Mouse (Mus musculus): ENCODE data around the gene Mrpl17.
"Not testable (repeated sequence)": the region's sequence is repeated elsewhere in the genome, so short reads cannot be mapped to it uniquely, and the experiment has no call there.

Mrpl17 gene

GRCm38 (mm10) chr7:105810877-105811489 lies at the start of gene Mrpl17:
Mrpl17 (minus strand) TSS chr7:105811099.
- peak; percentile 100 for DNase-seq (ENCODE audit: low spot score in 2 of 2)

DNA sequence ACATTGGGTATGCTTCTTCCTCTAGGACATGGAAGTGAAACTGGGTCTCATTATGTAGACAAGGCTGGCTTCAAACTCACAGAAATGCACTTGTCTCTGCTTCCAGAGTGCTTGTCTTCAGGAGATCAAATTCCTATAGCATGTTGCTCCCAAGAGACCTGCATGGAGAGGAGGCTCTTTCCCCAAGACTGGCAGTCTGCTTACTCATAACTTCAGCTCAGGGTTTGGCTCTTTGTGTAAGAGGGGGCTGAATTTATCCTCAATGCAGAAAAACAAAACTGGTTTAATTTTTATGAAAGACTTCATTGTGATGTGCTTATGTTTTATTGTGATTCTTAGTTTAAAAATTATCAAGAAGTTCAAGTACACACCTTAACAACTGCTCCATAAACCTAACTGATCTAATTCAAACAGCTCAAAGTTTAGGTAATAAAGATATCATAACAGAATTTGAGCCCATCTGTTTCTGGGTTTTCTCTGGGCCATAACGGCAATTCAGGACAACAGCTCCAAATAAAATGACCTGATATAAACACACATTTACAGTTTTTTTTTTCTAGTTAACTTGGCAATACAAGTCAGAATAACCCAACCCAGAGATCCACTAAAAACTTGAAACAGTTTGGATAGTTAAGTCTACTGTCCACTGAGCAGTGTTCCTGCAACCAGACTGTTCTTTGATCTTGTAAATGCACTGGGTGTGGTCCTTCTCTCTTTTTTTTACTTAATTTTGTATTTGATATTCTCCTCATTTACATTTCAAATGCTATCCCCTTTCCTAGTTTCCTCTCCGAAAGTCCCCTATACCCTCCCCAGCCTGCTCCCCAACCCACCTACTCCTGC lies 45.0 kb upstream of the Mrpl17 start:
- DNase-seq (ENCODE audit: low spot score in 2 of 2) = not testable (repeated sequence)

DNA sequence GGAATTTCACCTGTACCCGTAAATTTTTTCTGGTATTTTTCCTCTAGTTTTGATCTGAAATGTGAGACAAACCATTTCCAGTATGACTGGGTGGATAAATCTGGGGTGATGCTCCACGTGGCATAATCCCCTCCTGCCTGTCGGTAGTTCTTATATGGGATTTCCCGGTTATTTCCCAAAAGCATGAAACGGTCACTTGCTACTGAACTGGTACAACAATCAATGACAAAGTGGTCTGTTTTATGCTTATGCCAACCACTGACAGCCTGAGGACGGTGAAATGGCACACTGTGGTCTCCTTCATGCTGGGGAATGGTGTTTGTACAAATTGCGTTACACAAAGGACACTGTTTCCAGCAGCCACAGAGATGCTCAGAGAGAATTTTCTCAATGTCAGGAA lies 13.4 kb upstream of the Mrpl17 start:
- no peak for DNase-seq (ENCODE audit: low spot score in 2 of 2)

GRCm38 (mm10) chr7:105818483-105818882 lies 7.6 kb upstream of the Mrpl17 start:
- peak in 1 of 2 experiments; percentile 39 for DNase-seq (ENCODE audit: low spot score in 2 of 2)

GRCm38 (mm10) chr7:105816736-105817135 lies 5.8 kb upstream of the Mrpl17 start:
- DNase-seq (ENCODE audit: low spot score in 2 of 2) = no peak

DNA sequence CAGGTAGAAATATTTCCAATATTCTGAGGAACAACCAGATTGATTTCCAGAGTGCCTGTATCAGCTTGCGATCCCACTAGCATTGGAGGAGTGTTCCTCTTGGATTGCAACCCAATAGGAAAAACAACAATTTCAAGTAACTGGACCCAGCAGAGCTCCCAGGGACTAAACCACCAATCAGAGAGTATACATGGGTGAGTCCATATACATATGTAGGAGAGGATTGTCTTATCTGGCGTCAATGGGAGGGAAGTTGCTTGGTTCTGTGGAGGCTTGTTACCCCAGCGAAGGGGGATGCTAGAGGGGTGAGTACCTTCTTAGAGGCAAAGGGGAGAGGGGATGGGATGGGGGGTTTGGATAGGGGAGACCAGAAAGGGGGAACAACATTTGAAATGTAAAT lies 2.4 kb upstream of the Mrpl17 start:
- no peak for DNase-seq (ENCODE audit: low spot score in 2 of 2)

- DNase-seq (ENCODE audit: low spot score in 2 of 2) = no peak
These were observed 1.7 kb upstream of the Mrpl17 start for GRCm38 (mm10) chr7:105812566-105812965.

GRCm38 (mm10) chr7:105811516-105811915 lies 617 bp upstream of the Mrpl17 start:
- no peak for DNase-seq (ENCODE audit: low spot score in 2 of 2)

GRCm38 (mm10) chr7:105810280-105810876 lies 521 bp downstream of the Mrpl17 start:
- DNase-seq (ENCODE audit: low spot score in 2 of 2) = peak in 1 of 2 experiments; percentile 51

DNA sequence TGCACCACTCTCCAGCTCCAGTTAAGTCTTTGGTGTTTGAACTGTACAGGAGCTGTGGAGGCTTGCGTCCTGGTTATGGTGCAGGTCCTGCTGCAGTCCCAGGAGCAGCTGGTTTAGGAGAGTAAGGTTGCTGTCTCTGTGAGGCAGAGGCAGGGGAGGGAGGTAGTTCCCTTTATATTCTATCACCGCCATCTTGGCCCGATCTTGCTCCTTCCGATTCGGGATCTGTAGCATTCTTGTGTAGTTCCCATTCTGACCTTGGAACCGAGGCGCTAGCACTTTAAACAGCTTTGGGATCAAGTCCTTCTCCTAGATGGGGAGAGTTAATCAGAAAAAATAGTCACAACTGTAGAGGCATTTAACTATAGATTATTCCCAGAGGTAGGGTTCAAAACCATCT lies 1.1 kb downstream of the Mrpl17 start:
- no peak for DNase-seq (ENCODE audit: low spot score in 2 of 2)

GRCm38 (mm10) chr7:105808385-105808784 lies 2.5 kb downstream of the Mrpl17 start:
- no peak for DNase-seq (ENCODE audit: low spot score in 2 of 2)

GRCm38 (mm10) chr7:105806716-105807115 lies 4.2 kb downstream of the Mrpl17 start:
- no peak for DNase-seq (ENCODE audit: low spot score in 2 of 2)

DNA sequence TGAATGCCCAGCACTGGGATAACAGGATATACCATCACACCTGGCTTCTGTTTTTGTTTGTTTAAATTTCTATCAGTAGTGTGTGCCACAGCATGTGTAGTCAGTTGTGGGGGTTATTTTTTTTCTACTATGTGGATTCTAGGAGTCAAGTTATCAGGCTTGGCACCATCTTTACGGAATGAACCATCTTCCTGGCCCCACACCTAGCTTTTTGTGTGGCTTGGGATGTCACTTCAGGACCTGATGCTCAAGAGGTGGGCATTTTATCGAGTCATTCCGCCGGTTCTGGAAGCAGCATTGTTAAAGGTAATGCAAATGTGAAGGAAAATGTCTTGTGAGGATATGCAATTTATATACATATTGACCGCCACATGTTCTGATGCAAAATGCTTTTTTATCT lies 4.8 kb downstream of the Mrpl17 start:
- DNase-seq (ENCODE audit: low spot score in 2 of 2) = no peak

- no peak for DNase-seq (ENCODE audit: low spot score in 2 of 2)
These were observed 7.5 kb downstream of the Mrpl17 start for GRCm38 (mm10) chr7:105803428-105803827.

- no peak for DNase-seq (ENCODE audit: low spot score in 2 of 2)
These were observed 8.1 kb downstream of the Mrpl17 start for GRCm38 (mm10) chr7:105802771-105803170.

- no peak for DNase-seq (ENCODE audit: low spot score in 2 of 2)
These were observed 8.6 kb downstream of the Mrpl17 start for GRCm38 (mm10) chr7:105802312-105802711.

DNA sequence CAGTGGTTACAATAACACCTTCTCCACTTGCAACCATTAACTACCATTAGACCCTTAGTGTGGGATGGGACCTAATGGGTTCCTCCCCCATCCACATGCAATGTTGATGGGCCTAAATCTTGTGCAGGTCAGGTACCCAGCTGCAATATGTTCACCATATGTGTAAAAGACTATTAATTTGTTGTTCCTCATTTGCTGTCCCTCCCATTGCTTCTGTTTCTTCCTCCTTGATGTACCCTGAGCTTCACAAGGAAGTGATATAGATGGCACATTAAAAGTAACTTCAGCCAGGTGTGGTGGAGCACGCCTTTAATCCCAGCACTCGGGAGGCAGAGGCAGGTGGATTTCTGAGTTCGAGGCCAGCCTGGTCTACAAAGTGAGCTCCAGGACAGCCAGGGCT lies 13.9 kb downstream of the Mrpl17 start:
- no peak for DNase-seq (ENCODE audit: low spot score in 2 of 2)

DNA sequence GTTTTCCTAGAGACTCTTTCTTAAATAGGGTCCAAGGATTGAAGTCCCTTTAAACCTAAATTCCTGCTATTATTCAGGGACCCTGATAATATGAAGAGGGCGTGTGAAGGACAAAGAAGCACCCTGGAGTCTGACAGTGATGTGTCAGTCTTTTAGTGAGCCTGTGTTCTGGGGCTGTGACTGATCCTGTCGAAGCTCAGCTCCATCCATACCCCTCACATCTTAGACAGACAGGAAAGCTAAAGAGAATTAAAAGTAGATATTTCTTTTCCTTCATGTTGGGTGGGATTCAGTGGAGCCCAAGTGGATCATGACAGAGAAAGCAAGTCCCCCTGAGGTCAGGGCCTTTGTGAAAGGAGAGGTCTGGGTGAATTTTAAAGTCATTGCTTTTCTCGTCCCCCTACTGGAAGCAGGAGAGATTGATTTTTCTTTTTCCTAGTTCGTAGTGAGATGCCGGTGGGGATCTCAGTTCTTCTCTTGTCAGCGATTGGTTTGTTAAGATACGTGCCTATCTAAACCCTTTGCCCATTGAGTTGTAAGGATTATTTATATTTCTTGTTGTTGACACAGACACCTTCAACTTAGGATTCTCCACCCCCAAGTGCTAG lies 15.0 kb downstream of the Mrpl17 start:
- no peak for DNase-seq (ENCODE audit: low spot score in 2 of 2)

- no peak for DNase-seq (ENCODE audit: low spot score in 2 of 2)
These were observed 17.2 kb downstream of the Mrpl17 start for GRCm38 (mm10) chr7:105793701-105794100.

DNA sequence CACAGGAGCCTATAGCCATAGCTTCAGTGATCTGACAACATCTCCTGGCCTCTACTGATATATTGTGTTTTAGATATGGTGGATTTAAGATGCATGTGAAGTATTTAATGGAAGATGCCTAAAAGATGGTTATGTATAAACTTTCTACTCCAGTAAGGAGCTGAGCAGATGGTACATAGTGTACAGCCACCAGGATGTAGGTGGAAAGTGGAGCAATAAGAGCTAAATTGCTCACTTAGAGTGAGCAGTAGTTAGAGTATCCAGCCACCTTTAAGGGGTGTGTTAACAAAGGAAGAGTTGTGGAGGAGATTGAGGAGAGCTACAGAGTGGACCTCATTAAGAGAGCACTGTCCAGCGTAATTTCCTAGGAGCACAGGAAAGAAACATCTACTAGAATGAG lies 19.8 kb downstream of the Mrpl17 start:
- no peak for DNase-seq (ENCODE audit: low spot score in 2 of 2)

DNA sequence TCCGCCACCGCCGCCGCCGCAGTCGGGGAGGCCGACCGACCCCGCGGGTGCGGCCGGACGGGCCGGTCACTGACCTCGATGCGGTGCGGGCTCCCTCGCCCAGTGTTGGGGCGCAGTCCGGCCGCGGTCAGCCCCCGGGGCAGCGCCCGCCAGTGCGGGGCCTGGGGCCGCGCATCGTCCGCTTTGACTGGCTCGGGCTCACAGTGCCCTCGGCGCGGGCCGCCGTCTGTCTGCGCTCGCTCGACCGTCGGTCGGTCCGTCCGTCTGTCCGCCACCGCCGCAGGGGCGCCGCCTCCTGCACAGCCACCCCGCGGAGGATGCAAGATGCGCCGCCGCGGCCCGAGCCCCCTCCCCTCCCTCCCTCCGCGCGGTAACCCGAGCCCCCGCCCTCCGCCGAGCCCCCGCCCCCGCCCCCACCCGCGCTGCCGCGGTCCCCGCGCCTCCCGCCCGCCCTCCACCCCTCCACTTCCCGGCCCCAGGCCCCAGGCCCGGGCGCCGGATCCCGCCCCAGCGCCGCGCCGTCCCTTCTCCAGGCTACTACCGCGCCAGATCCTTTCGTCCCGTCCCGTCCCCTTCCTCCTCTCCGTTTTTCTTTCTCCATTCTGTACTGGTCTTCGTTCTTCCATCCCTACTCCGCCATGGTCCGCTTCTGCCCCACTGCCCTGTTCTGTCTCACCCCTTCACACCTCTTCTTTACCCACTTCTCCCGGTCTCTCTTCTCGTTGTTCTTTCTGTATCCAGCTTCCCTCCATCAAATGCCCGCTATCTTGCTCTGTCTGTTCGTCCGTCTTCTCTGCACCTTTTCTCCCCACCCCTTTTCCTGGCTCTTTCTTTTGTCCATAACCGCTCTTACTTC lies 23.4 kb downstream of the Mrpl17 start, which contains the start of gene Dchs1:
TSS of gene Dchs1 (minus strand) at position 370 of the 856 bp plus-strand sequence.
- DNase-seq (ENCODE audit: low spot score in 2 of 2) = no peak

Measured in frontal cortex, postnatal 36 days (tissue).